Mouse (Mus musculus) midbrain, embryonic 16.5 days (tissue): ENCODE measurements at regions not wholly inside any gene's neighbourhood (a gene's known extent, or its start where the extent isn't known, plus 50 kb on each side); places are given as distances from the start of the nearest gene placed in this dataset.

Experiments
- ATAC-seq: fragments of 200-750 bp; cut with Nextera tagmentation; 2 replicates; pipeline ENCODE4 v1.8.0; 2017; ENCODE audit warnings: moderate TSS enrichment
- H3K27ac ChIP-seq: fragments of 300-500 bp; sonication (generic); 2 replicates; pipeline ENCODE4 v1.5.1; 2014; ENCODE audit warnings: mild to moderate bottlenecking, low read length, mixed read lengths
- H3K27me3 ChIP-seq: fragments of 300-500 bp; sonication (generic); 2 replicates; pipeline ENCODE4 v1.6.1; 2014; ENCODE audit warnings: low read depth, low read length, mixed read lengths; ENCODE audit not compliant: control insufficient read depth, insufficient read depth
- H3K36me3 ChIP-seq: fragments of 300-500 bp; sonication (generic); 2 replicates; pipeline ENCODE4 v1.6.1; 2014; ENCODE audit warnings: mild to moderate bottlenecking, low read length, moderate library complexity, mixed read lengths; ENCODE audit not compliant: control insufficient read depth, insufficient read depth
- H3K4me1 ChIP-seq: fragments of 300-500 bp; sonication (generic); 2 replicates; pipeline ENCODE4 v1.6.1; 2014; ENCODE audit warnings: mild to moderate bottlenecking, low read length, mixed read lengths; ENCODE audit not compliant: control insufficient read depth, insufficient read depth
- H3K4me2 ChIP-seq: fragments of 300-500 bp; sonication (generic); 2 replicates; pipeline ENCODE4 v1.6.1; 2014; ENCODE audit warnings: mild to moderate bottlenecking, low read length, mixed read lengths
- H3K4me3 ChIP-seq: fragments of 300-500 bp; sonication (generic); 2 replicates; pipeline ENCODE4 v1.5.1; 2014; ENCODE audit warnings: low read depth, mild to moderate bottlenecking, low read length, moderate library complexity, mixed read lengths
- H3K9ac ChIP-seq: fragments of 300-500 bp; sonication (generic); 2 replicates; pipeline ENCODE4 v1.6.1; 2014; ENCODE audit warnings: low read depth, low read length, mixed read lengths
- H3K9me3 ChIP-seq: fragments of 300-500 bp; sonication (generic); replicated peaks from 2 replicates; pipeline ENCODE4 v1.6.1; 2014; ENCODE audit warnings: mild to moderate bottlenecking, low read length, mixed read lengths; ENCODE audit not compliant: control insufficient read depth, poor library complexity, severe bottlenecking
- WGBS: fragments of 180-500 bp; shearing (Covaris S2); extraction: QIAGEN DNeasy Blood & Tissue Kit; methylation state at CpG from one replicate; pipeline ENCODE4 v1.1.7; 2014; 5-methylcytosine and 5-hydroxymethylcytosine counted together

GRCm38 (mm10) chr10:96720281-96720711, 103.5 kb downstream of the Btg1 start:
- Histone ChIP-seq H3K9ac (no peak overlapping the region), H3K4me3 (no peak overlapping the region), H3K36me3 (no peaks in the 10 kb centered on the region), H3K27ac (no peak overlapping the region), H3K4me1 (peaks cover 3% of the 10 kb centered on the region), H3K4me2 (no peak overlapping the region), H3K27me3 (no peaks in the 10 kb centered on the region), H3K9me3 (no peaks in the 10 kb centered on the region)
- ATAC-seq, result 0 out of 2 replicates have a peak, but pooled peaks have one; percentile 39
- WGBS, result 66% methylated on average over 7 of the region's 7 CpGs

GRCm38 (mm10) chr10:96720956-96721688, 104.3 kb downstream of the Btg1 start:
- Histone ChIP-seq H3K27ac (no peak overlapping the region), H3K4me2 (no peak overlapping the region), H3K4me3 (no peak overlapping the region), H3K36me3 (no peaks in the 10 kb centered on the region), H3K9ac (no peak overlapping the region), H3K9me3 (no peaks in the 10 kb centered on the region), H3K4me1 (peaks cover 3% of the 10 kb centered on the region), H3K27me3 (no peaks in the 10 kb centered on the region)
- peak; percentile 44; the same call in 1 of the 2 replicates for ATAC-seq
- WGBS, result 10% methylated on average over 9 of the region's 9 CpGs

GRCm38 (mm10) chr10:96722491-96722890, 105.7 kb downstream of the Btg1 start:
- Histone ChIP-seq H3K9ac (no peak overlapping the region), H3K27me3 (no peaks in the 10 kb centered on the region), H3K36me3 (no peaks in the 10 kb centered on the region), H3K4me1 (peaks cover 3% of the 10 kb centered on the region), H3K4me2 (no peak overlapping the region), H3K27ac (no peak overlapping the region), H3K9me3 (no peaks in the 10 kb centered on the region), H3K4me3 (no peak overlapping the region)
- 32% methylated on average over 9 of the region's 9 CpGs for WGBS
- peak; percentile 76 for ATAC-seq

GRCm38 (mm10) chr10:96723071-96723470, 106.3 kb downstream of the Btg1 start:
- ATAC-seq, result no peak
- Histone ChIP-seq H3K9ac (no peak overlapping the region), H3K27ac (no peak overlapping the region), H3K4me1 (peaks cover 3% of the 10 kb centered on the region), H3K36me3 (no peaks in the 10 kb centered on the region), H3K4me2 (no peak overlapping the region), H3K9me3 (no peaks in the 10 kb centered on the region), H3K4me3 (no peak overlapping the region), H3K27me3 (no peaks in the 10 kb centered on the region)
- 94% methylated on average over 6 of the region's 6 CpGs for WGBS

GRCm38 (mm10) chr10:96724436-96725175, 107.8 kb downstream of the Btg1 start:
- Histone ChIP-seq H3K9ac (no peak overlapping the region), H3K4me3 (no peak overlapping the region), H3K4me1 (peaks cover 3% of the 10 kb centered on the region), H3K4me2 (no peak overlapping the region), H3K27me3 (no peaks in the 10 kb centered on the region), H3K9me3 (no peaks in the 10 kb centered on the region), H3K27ac (no peak overlapping the region), H3K36me3 (no peaks in the 10 kb centered on the region)
- 63% methylated on average over 11 of the region's 11 CpGs for WGBS
- no peak for ATAC-seq

- Histone ChIP-seq H3K4me2 (no peak overlapping the region), H3K9me3 (no peaks in the 10 kb centered on the region), H3K9ac (no peak overlapping the region), H3K4me3 (no peak overlapping the region), H3K27me3 (no peaks in the 10 kb centered on the region), H3K36me3 (no peaks in the 10 kb centered on the region), H3K4me1 (0 out of 2 replicates have a peak, but pooled peaks cover 1% of the 10 kb centered on the region), H3K27ac (no peak overlapping the region)
- no peak for ATAC-seq
- 88% methylated on average over 12 of the region's 12 CpGs for WGBS
Observed at GRCm38 (mm10) chr10:96726801-96727780, 110.3 kb downstream of the Btg1 start.

- 75% methylated on average over 5 of the region's 5 CpGs for WGBS
- Histone ChIP-seq H3K9ac (no peak overlapping the region), H3K4me1 (no peaks in the 10 kb centered on the region), H3K9me3 (no peaks in the 10 kb centered on the region), H3K4me2 (no peak overlapping the region), H3K36me3 (no peaks in the 10 kb centered on the region), H3K27me3 (no peaks in the 10 kb centered on the region), H3K27ac (no peak overlapping the region), H3K4me3 (no peak overlapping the region)
- no peak for ATAC-seq
Observed at GRCm38 (mm10) chr10:96733581-96733980, 116.8 kb downstream of the Btg1 start.

GRCm38 (mm10) chr10:96735146-96735545, 118.3 kb downstream of the Btg1 start:
- Histone ChIP-seq H3K27me3 (no peaks in the 10 kb centered on the region), H3K4me3 (no peak overlapping the region), H3K36me3 (no peaks in the 10 kb centered on the region), H3K9me3 (no peaks in the 10 kb centered on the region), H3K4me2 (no peak overlapping the region), H3K27ac (no peak overlapping the region), H3K4me1 (no peaks in the 10 kb centered on the region), H3K9ac (no peak overlapping the region)
- ATAC-seq, result no peak
- 94% methylated on average over 11 of the region's 11 CpGs for WGBS
